In genomic region chr1:190929010-190929695, GRCm38 (mm10) we compare ENCODE assay signal across 8 mouse cellular contexts. TPM values are rescaled to one million over a fixed set of nuclear protein-coding genes. Genes with fewer than 3 reads are reported as not detected.
A peak's percentile ranks its signal among the peaks of the same experiment; 100 is the strongest.
DNase-seq lines count a peak whose midpoint lies in the region; ATAC-seq lines count a peak whose summit lies in the region.

No protein-coding gene starts in this region.

- no peaks in the 10 kb centered on the region; the same call in 1 of the 2 replicates for H3K4me1 ChIP-seq in brown adipose tissue, adult 24 weeks (ENCODE audit: control insufficient read depth, insufficient read depth, insufficient read length, low read length)
- no peaks in the 10 kb centered on the region; the same call in 1 of the 2 replicates for H3K4me1 ChIP-seq in forebrain, embryonic 11.5 days (replicated peaks; ENCODE audit: control insufficient read depth, insufficient read depth, low read length)
- H3K4me1 ChIP-seq in hindbrain, embryonic 11.5 days (replicated peaks; ENCODE audit: control insufficient read depth, insufficient read depth, low read length), result no peaks in the 10 kb centered on the region
- peaks cover 18% of the 10 kb centered on the region for H3K4me1 ChIP-seq in midbrain, embryonic 10.5 days
- H3K4me1 ChIP-seq in stomach, embryonic 14.5 days (ENCODE audit: control insufficient read depth, insufficient read depth, low read length), result peaks cover 11% of the 10 kb centered on the region; the same call in 1 of the 2 replicates

- DNase-seq in spleen, postnatal 10 days (ENCODE audit: low spot score in 2 of 2), result peak; percentile 19 to 58
- DNase-seq in spleen, postnatal 4 days (ENCODE audit: low spot score in 2 of 2), result no peak
- no peak for DNase-seq in forebrain, embryonic 11.5 days (ENCODE audit: low spot score)
- peak; percentile 41 for DNase-seq in hindbrain, embryonic 11.5 days (ENCODE audit: low spot score)
- DNase-seq in left cerebral cortex, adult 8-10 months (ENCODE audit: low spot score in 2 of 2), result peak; percentile 38 to 52
- DNase-seq in midbrain, embryonic 10.5 days (ENCODE audit: low spot score), result no peak

- WGBS in forebrain, embryonic 11.5 days, result 11% methylated on average over 24 of the region's 27 CpGs
- WGBS in hindbrain, embryonic 11.5 days, result 10% methylated on average over 26 of the region's 27 CpGs
- 12% methylated on average over 27 of the region's 27 CpGs for WGBS in midbrain, embryonic 10.5 days
- 5% methylated on average over 27 of the region's 27 CpGs for WGBS in stomach, embryonic 14.5 days

- H3K27me3 ChIP-seq in forebrain, embryonic 11.5 days (ENCODE audit: control insufficient read depth, insufficient read depth, low read length), result no peaks in the 10 kb centered on the region
- H3K27me3 ChIP-seq in hindbrain, embryonic 11.5 days (ENCODE audit: control insufficient read depth, insufficient read depth, low read length), result no peaks in the 10 kb centered on the region
- no peaks in the 10 kb centered on the region for H3K27me3 ChIP-seq in midbrain, embryonic 10.5 days (ENCODE audit: low read depth, poor library complexity, severe bottlenecking)
- H3K27me3 ChIP-seq in stomach, embryonic 14.5 days (ENCODE audit: control insufficient read depth, insufficient read depth, low read length), result no peaks in the 10 kb centered on the region

- ATAC-seq in forebrain, embryonic 11.5 days (replicated peaks; ENCODE audit: low FRiP score), result no peak
- ATAC-seq in hindbrain, embryonic 11.5 days (ENCODE audit: low FRiP score), result peak; percentile 25; the same call in 1 of the 2 replicates
- 0 out of 2 replicates have a peak, but pooled peaks have one; percentile 3 for ATAC-seq in stomach, embryonic 14.5 days (ENCODE audit: insufficient number of reproducible peaks, insufficient read depth, low FRiP score, low read depth)

- no peaks in the 10 kb centered on the region for H3K36me3 ChIP-seq in forebrain, embryonic 11.5 days (ENCODE audit: control insufficient read depth, insufficient read depth, low read length)
- H3K36me3 ChIP-seq in hindbrain, embryonic 11.5 days (ENCODE audit: control insufficient read depth, insufficient read depth, low read length), result 0 out of 2 replicates have a peak, but pooled peaks cover 4% of the 10 kb centered on the region
- H3K36me3 ChIP-seq in midbrain, embryonic 10.5 days, result peaks cover 16% of the 10 kb centered on the region
- H3K36me3 ChIP-seq in stomach, embryonic 14.5 days (ENCODE audit: control insufficient read depth, insufficient read depth, low read length), result peaks cover 6% of the 10 kb centered on the region; the same call in 1 of the 2 replicates

- no peaks in the 10 kb centered on the region for H3K9me3 ChIP-seq in forebrain, embryonic 11.5 days (ENCODE audit: control insufficient read depth, low read length)
- H3K9me3 ChIP-seq in hindbrain, embryonic 11.5 days (ENCODE audit: control insufficient read depth, low read length), result no peaks in the 10 kb centered on the region
- no peaks in the 10 kb centered on the region for H3K9me3 ChIP-seq in midbrain, embryonic 10.5 days (replicated peaks)
- H3K9me3 ChIP-seq in stomach, embryonic 14.5 days (ENCODE audit: control insufficient read depth, low read depth, low read length), result no peaks in the 10 kb centered on the region

- peak overlapping the region; percentile 79 for H3K4me2 ChIP-seq in forebrain, embryonic 11.5 days (ENCODE audit: low read depth, low read length, severe bottlenecking)
- peak overlapping the region; percentile 47 for H3K4me2 ChIP-seq in hindbrain, embryonic 11.5 days (replicated peaks; ENCODE audit: low read depth, low read length)
- peak overlapping the region; percentile 47 for H3K4me2 ChIP-seq in stomach, embryonic 14.5 days (replicated peaks; ENCODE audit: low read depth, low read length)

- peak overlapping the region; percentile 94 for H3K27ac ChIP-seq in brown adipose tissue, adult 24 weeks (replicated peaks; ENCODE audit: low read depth, low read length)
- H3K27ac ChIP-seq in forebrain, embryonic 11.5 days (ENCODE audit: low read depth, low read length), result peak overlapping the region; percentile 97
- peak overlapping the region; percentile 99 for H3K27ac ChIP-seq in hindbrain, embryonic 11.5 days (ENCODE audit: low read depth, low read length)
- peak overlapping the region; percentile 97 for H3K27ac ChIP-seq in midbrain, embryonic 10.5 days (replicated peaks)
- peak overlapping the region; percentile 98 for H3K27ac ChIP-seq in stomach, embryonic 14.5 days (ENCODE audit: low read length)

- peak overlapping the region; percentile 93 for H3K9ac ChIP-seq in forebrain, embryonic 11.5 days (ENCODE audit: low read length)
- peak overlapping the region; percentile 88 for H3K9ac ChIP-seq in hindbrain, embryonic 11.5 days (ENCODE audit: low read depth, low read length)
- H3K9ac ChIP-seq in stomach, embryonic 14.5 days (replicated peaks; ENCODE audit: low read depth, low read length), result peak overlapping the region; percentile 85

- H3K4me3 ChIP-seq in brown adipose tissue, adult 24 weeks (ENCODE audit: insufficient read depth, low read depth, low read length), result peak overlapping the region; percentile 79
- peak overlapping the region; percentile 70 for H3K4me3 ChIP-seq in forebrain, embryonic 11.5 days (ENCODE audit: low read depth, low read length)
- H3K4me3 ChIP-seq in hindbrain, embryonic 11.5 days (ENCODE audit: low read depth, low read length), result peak overlapping the region; percentile 72
- peak overlapping the region; percentile 75 for H3K4me3 ChIP-seq in midbrain, embryonic 10.5 days
- peak overlapping the region; percentile 67 for H3K4me3 ChIP-seq in stomach, embryonic 14.5 days (ENCODE audit: low read depth, low read length)

RNA-seq across cellular contexts. Expression of gene Angel2, which starts 4.2 kb away (rescaled TPM):
- polyA plus RNA-seq in brown adipose tissue, adult 24 weeks (2012; ENCODE audit: insufficient read depth, insufficient read length, missing spikeins), result 25.8 and 28.7 TPM in 2 replicates
- 58.3 and 61.5 TPM in 2 replicates for polyA plus RNA-seq in forebrain, embryonic 11.5 days (2014; fragmentation: Nextera tagmentation; extraction: Ambion mirVana)
- 58.4 and 63.3 TPM in 2 replicates for polyA plus RNA-seq in hindbrain, embryonic 11.5 days (2014; fragmentation: Nextera tagmentation; extraction: Ambion mirVana)
- total RNA-seq in left cerebral cortex, adult 8-10 months (2022), result 10 to 100 TPM; 56.3 to 64.7 (median 57.9) TPM
- polyA plus RNA-seq in midbrain, embryonic 10.5 days (2016; fragmentation: Nextera tagmentation; extraction: Ambion mirVana), result 55.4 and 63.0 TPM in 2 replicates
- 41.1 and 43.0 TPM in 2 replicates for polyA plus RNA-seq in stomach, embryonic 14.5 days (2014; fragmentation: Nextera tagmentation; extraction: Ambion mirVana)

RNA-seq across cellular contexts. Expression of gene Rps6kc1, which starts 17.6 kb away (rescaled TPM):
- polyA plus RNA-seq in brown adipose tissue, adult 24 weeks (2012; ENCODE audit: insufficient read depth, insufficient read length, missing spikeins), result 3.4 and 5.6 TPM in 2 replicates
- 16.9 and 18.6 TPM in 2 replicates for polyA plus RNA-seq in forebrain, embryonic 11.5 days (2014; fragmentation: Nextera tagmentation; extraction: Ambion mirVana)
- 19.0 and 21.2 TPM in 2 replicates for polyA plus RNA-seq in hindbrain, embryonic 11.5 days (2014; fragmentation: Nextera tagmentation; extraction: Ambion mirVana)
- total RNA-seq in left cerebral cortex, adult 8-10 months (2022), result 100 to 1,000 TPM; 112 to 133 (median 128) TPM
- polyA plus RNA-seq in midbrain, embryonic 10.5 days (2016; fragmentation: Nextera tagmentation; extraction: Ambion mirVana), result 16.2 and 20.4 TPM in 2 replicates
- 15.3 and 16.1 TPM in 2 replicates for polyA plus RNA-seq in stomach, embryonic 14.5 days (2014; fragmentation: Nextera tagmentation; extraction: Ambion mirVana)

RNA-seq across cellular contexts. Expression of gene Vash2, which starts 49.9 kb away (rescaled TPM):
- polyA plus RNA-seq in brown adipose tissue, adult 24 weeks (2012; ENCODE audit: insufficient read depth, insufficient read length, missing spikeins), result not detected in 2 replicates
- 53.2 and 54.0 TPM in 2 replicates for polyA plus RNA-seq in forebrain, embryonic 11.5 days (2014; fragmentation: Nextera tagmentation; extraction: Ambion mirVana)
- polyA plus RNA-seq in hindbrain, embryonic 11.5 days (2014; fragmentation: Nextera tagmentation; extraction: Ambion mirVana), result 61.0 and 69.7 TPM in 2 replicates
- total RNA-seq in left cerebral cortex, adult 8-10 months (2022), result 1 to 10 TPM; 2.0 to 3.0 (median 2.6) TPM
- 33.1 and 44.4 TPM in 2 replicates for polyA plus RNA-seq in midbrain, embryonic 10.5 days (2016; fragmentation: Nextera tagmentation; extraction: Ambion mirVana)
- polyA plus RNA-seq in stomach, embryonic 14.5 days (2014; fragmentation: Nextera tagmentation; extraction: Ambion mirVana), result 33.5 and 35.3 TPM in 2 replicates

Comparison
In these comparisons a context has a peak if more than half of its experiments do, and no peak if none do; other contexts are left out.
1. DNase-seq: peak in spleen, postnatal 10 days (2 of 2), hindbrain, embryonic 11.5 days (single experiment) and left cerebral cortex, adult 8-10 months (2 of 2); none in spleen, postnatal 4 days (0 of 2), forebrain, embryonic 11.5 days (single experiment) and midbrain, embryonic 10.5 days (single experiment).
2. RNA of gene Vash2, which starts 49.9 kb away (polyA plus RNA-seq): 61.0 to 69.7 TPM in hindbrain, embryonic 11.5 days, 53.2 to 54.0 TPM in forebrain, embryonic 11.5 days, 33.5 to 35.3 TPM in stomach, embryonic 14.5 days and 33.1 to 44.4 TPM in midbrain, embryonic 10.5 days; not detected in brown adipose tissue, adult 24 weeks; every median in the first group is over 10 times any median in the second.
3. Peak in every context shown above with its lines, with median percentiles within 50 percentile points of each other: H3K27ac ChIP-seq, H3K4me3 ChIP-seq, H3K4me2 ChIP-seq and H3K9ac ChIP-seq.